Mouse (Mus musculus) myocyte (in vitro differentiated cells): ENCODE data around the gene Zfp280b. TPM values are rescaled to one million over a fixed set of nuclear protein-coding genes. Genes with fewer than 3 reads are reported as not detected.

ENCODE experiments used
- H3K27me3 ChIP-seq: one replicate; pipeline ENCODE4 v1.6.1; 2011; ENCODE audit not compliant: control insufficient read depth, insufficient read depth, insufficient read length
- H3K36me3 ChIP-seq: one replicate; pipeline ENCODE4 v1.6.1; 2011; ENCODE audit not compliant: control insufficient read depth, insufficient read depth
- H3K4me2 ChIP-seq: one replicate; pipeline ENCODE4 v1.6.1; 2011; ENCODE audit warnings: low read depth, control low read depth
- H3K4me3 ChIP-seq: one replicate; pipeline ENCODE4 v1.5.1; 2011; ENCODE audit warnings: mild to moderate bottlenecking, control low read depth, moderate library complexity
- H3K79me2 ChIP-seq: one replicate; pipeline ENCODE4 v1.6.1; 2011; ENCODE audit not compliant: control insufficient read depth, insufficient read depth
- H3ac ChIP-seq: one replicate; pipeline ENCODE4 v1.6.1; 2011; ENCODE audit not compliant: control insufficient read depth, insufficient read length
- CEBPB ChIP-seq: IDR thresholded peaks from 2 replicates; pipeline ENCODE4 v1.6.1; 2011; ENCODE audit warnings: mild to moderate bottlenecking, moderate library complexity; ENCODE audit not compliant: poor library complexity, insufficient read depth, severe bottlenecking
- E2F4 ChIP-seq: IDR thresholded peaks from one replicate; pipeline ENCODE4 v1.6.1; 2011; ENCODE audit warnings: mild to moderate bottlenecking, control low read depth, moderate library complexity; ENCODE audit not compliant: insufficient read depth
- MAX ChIP-seq: IDR thresholded peaks from one replicate; pipeline ENCODE4 v1.6.1; 2011; ENCODE audit warnings: low read depth, mild to moderate bottlenecking, control low read depth
- MYOD1 ChIP-seq, 3 experiments: IDR thresholded peaks; one replicate each; pipeline ENCODE4 v1.6.1; 2011; ENCODE audit warnings: control low read depth in 2 of 3, low read depth in 2 of 3, mild to moderate bottlenecking in 2 of 3, moderate library complexity in 1 of 3; ENCODE audit not compliant: insufficient read length in 2 of 3, control insufficient read depth in 1 of 3
- MYOG ChIP-seq, 3 experiments: IDR thresholded peaks; one replicate each; pipeline ENCODE4 v1.6.1; 2011; ENCODE audit warnings: control low read depth in 2 of 3, low read depth in 2 of 3, mild to moderate bottlenecking in 2 of 3; ENCODE audit not compliant: insufficient read length in 2 of 3, control insufficient read depth in 1 of 3, insufficient read depth in 1 of 3
- POLR2A ChIP-seq: IDR thresholded peaks from one replicate; pipeline ENCODE4 v1.6.1; 2011; ENCODE audit warnings: low read depth, mild to moderate bottlenecking, control low read depth, moderate library complexity; ENCODE audit not compliant: insufficient read length
- POLR2AphosphoS2 ChIP-seq: IDR thresholded peaks from one replicate; pipeline ENCODE4 v1.6.1; 2011; ENCODE audit warnings: low read depth, control low read depth; ENCODE audit not compliant: insufficient read length
- REST ChIP-seq: IDR thresholded peaks from one replicate; pipeline ENCODE4 v1.6.1; 2011; ENCODE audit warnings: mild to moderate bottlenecking, control low read depth, moderate library complexity; ENCODE audit not compliant: insufficient read depth, insufficient read length
- SRF ChIP-seq: IDR thresholded peaks from one replicate; pipeline ENCODE4 v1.6.1; 2011; ENCODE audit warnings: low read depth; ENCODE audit not compliant: control insufficient read depth, insufficient read length
- TCF12 ChIP-seq: IDR thresholded peaks from one replicate; pipeline ENCODE4 v1.6.1; 2011; ENCODE audit warnings: mild to moderate bottlenecking, control low read depth; ENCODE audit not compliant: poor library complexity, insufficient read depth, severe bottlenecking
- TCF3 ChIP-seq: IDR thresholded peaks from one replicate; pipeline ENCODE4 v1.6.1; 2011; ENCODE audit warnings: low read depth, control low read depth; ENCODE audit not compliant: insufficient read length
- USF1 ChIP-seq: IDR thresholded peaks from one replicate; pipeline ENCODE4 v1.6.1; 2011; ENCODE audit warnings: low read depth, mild to moderate bottlenecking, control low read depth, moderate library complexity
- polyA plus RNA-seq: library from polyadenylated mRNA; unstranded; fragments of >200 nt; fragmentation: generic; extraction: Trizol; gene quantifications from one replicate; pipeline ENCODE4 v1.2.1, GENCODE M21; 2012; ENCODE audit warnings: missing spikeins

The Zfp280b gene
- polyA plus RNA-seq, 1 experiment = 5.7 TPM

GRCm38 (mm10) chr10:76035277-76035676 is 2.8 kb downstream of the Zfp280b start:
- TF ChIP-seq MYOD1 (IDR thresholded peaks at IDR 0.05; ENCODE audit: control insufficient read depth in 1 of 3, insufficient read length in 2 of 3, low read depth in 2 of 3) = no peak
- no peak for TF ChIP-seq POLR2AphosphoS2
- TF ChIP-seq REST = no peak
- no peak for TF ChIP-seq MAX
- TF ChIP-seq TCF12 = no peak
- no peak for TF ChIP-seq USF1
- TF ChIP-seq E2F4 = no peak
- no peak for TF ChIP-seq SRF
- Histone ChIP-seq H3K27me3 (no peaks in the 10 kb centered on the region), H3K36me3 (peaks cover 29% of the 10 kb centered on the region), H3ac (no peak overlapping the region), H3K4me3 (no peak overlapping the region), H3K79me2 (peaks cover 59% of the 10 kb centered on the region), H3K4me2 (no peak overlapping the region)

- Histone ChIP-seq H3K4me2 (no peak overlapping the region), H3ac (no peak overlapping the region), H3K27me3 (no peaks in the 10 kb centered on the region), H3K36me3 (peaks cover 33% of the 10 kb centered on the region), H3K79me2 (peaks cover 59% of the 10 kb centered on the region), H3K4me3 (no peak overlapping the region)
- no peak for TF ChIP-seq MAX
- no peak for TF ChIP-seq SRF
- TF ChIP-seq CEBPB = no peak
- no peak for TF ChIP-seq REST
- TF ChIP-seq MYOG (IDR thresholded peaks at IDR 0.05; ENCODE audit: control insufficient read depth in 1 of 3, insufficient read depth in 1 of 3, insufficient read length in 2 of 3, low read depth in 2 of 3) = no peak
- no peak for TF ChIP-seq POLR2A
- TF ChIP-seq TCF3 = no peak
Observed at GRCm38 (mm10) chr10:76036962-76037361, 4.5 kb downstream of the Zfp280b start.

- Histone ChIP-seq H3ac (no peak overlapping the region), H3K4me3 (no peak overlapping the region), H3K4me2 (no peak overlapping the region), H3K27me3 (no peaks in the 10 kb centered on the region), H3K79me2 (no peaks in the 10 kb centered on the region), H3K36me3 (peaks cover 3% of the 10 kb centered on the region)
- TF ChIP-seq TCF3 = no peak
- no peak for TF ChIP-seq TCF12
- no peak for TF ChIP-seq MYOD1 (IDR thresholded peaks at IDR 0.05; ENCODE audit: control insufficient read depth in 1 of 3, insufficient read length in 2 of 3, low read depth in 2 of 3)
- TF ChIP-seq MAX = no peak
- no peak for TF ChIP-seq CEBPB
- no peak for TF ChIP-seq REST
- no peak for TF ChIP-seq POLR2A
- no peak for TF ChIP-seq USF1
- TF ChIP-seq POLR2AphosphoS2 = no peak
- no peak for TF ChIP-seq MYOG (IDR thresholded peaks at IDR 0.05; ENCODE audit: control insufficient read depth in 1 of 3, insufficient read depth in 1 of 3, insufficient read length in 2 of 3, low read depth in 2 of 3)
- no peak for TF ChIP-seq SRF
Observed at GRCm38 (mm10) chr10:76045343-76045742, 12.9 kb downstream of the Zfp280b start.

- no peaks in the 10 kb centered on the region for H3K27me3 ChIP-seq
- H3ac ChIP-seq = no peak overlapping the region
- H3K36me3 ChIP-seq = no peaks in the 10 kb centered on the region
- no peak overlapping the region for H3K4me2 ChIP-seq
- TF ChIP-seq USF1 (no peak), SRF (peak; percentile 94)
- H3K79me2 ChIP-seq = no peaks in the 10 kb centered on the region
- no peak overlapping the region for H3K4me3 ChIP-seq
Observed at GRCm38 (mm10) chr10:76046754-76047153, 14.3 kb downstream of the Zfp280b start.

DNA sequence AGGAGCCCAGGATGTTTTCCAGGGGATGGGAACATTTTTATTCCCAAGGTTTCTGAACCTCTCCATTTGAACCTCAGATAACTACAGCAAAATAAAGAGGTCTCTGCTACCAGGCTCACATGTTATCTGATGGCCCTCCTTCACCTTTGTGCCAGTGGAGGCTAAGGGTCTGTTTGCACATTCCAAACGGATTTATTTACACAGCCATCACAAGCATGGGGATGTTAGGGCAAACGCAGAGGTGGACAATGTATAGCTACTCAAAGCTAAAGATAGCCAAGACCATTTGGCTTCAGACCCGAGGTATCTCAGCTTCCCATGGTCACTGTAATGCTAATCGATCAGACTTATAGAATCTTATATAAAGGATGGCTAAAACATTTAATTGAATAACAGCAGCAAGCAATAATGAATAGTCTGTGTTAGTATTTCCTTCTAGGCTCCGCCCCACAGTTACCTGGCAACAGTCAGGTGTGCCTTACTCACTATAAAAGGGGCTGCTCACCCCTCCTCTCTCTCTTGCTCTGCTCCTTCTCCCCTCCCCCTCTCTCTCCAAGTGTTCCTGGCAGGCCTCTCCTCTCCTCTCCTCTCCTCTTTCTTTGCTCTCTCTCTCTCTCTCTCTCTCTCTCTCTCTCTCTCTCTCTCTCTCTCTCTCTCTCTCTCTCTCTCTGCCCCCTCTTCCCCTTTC is 14.9 kb downstream of the Zfp280b start:
- H3K4me3 ChIP-seq = no peak overlapping the region
- TF ChIP-seq E2F4 = no peak
- no peak for TF ChIP-seq TCF12
- no peak for TF ChIP-seq MAX
- no peak for TF ChIP-seq MYOG (IDR thresholded peaks at IDR 0.05; ENCODE audit: control insufficient read depth in 1 of 3, insufficient read depth in 1 of 3, insufficient read length in 2 of 3, low read depth in 2 of 3)
- no peak for TF ChIP-seq USF1
- TF ChIP-seq TCF3 = no peak
- TF ChIP-seq MYOD1 (IDR thresholded peaks at IDR 0.05; ENCODE audit: control insufficient read depth in 1 of 3, insufficient read length in 2 of 3, low read depth in 2 of 3) = no peak
- TF ChIP-seq POLR2A = no peak
- no peak for TF ChIP-seq CEBPB
- TF ChIP-seq SRF = no peak
- H3K36me3 ChIP-seq = no peaks in the 10 kb centered on the region
- H3K79me2 ChIP-seq = no peaks in the 10 kb centered on the region
- no peak overlapping the region for H3ac ChIP-seq
- H3K27me3 ChIP-seq = no peaks in the 10 kb centered on the region
- no peak overlapping the region for H3K4me2 ChIP-seq
